Mouse (Mus musculus): Measurements from ENCODE around the gene Flywch2. TPM values are rescaled to one million over a fixed set of nuclear protein-coding genes. Genes with fewer than 3 reads are reported as not detected.

The Flywch2 gene
- total and polyA plus RNA-seq, 3 experiments: 0.62 to 6.2 TPM; not detected in 1

DNA sequence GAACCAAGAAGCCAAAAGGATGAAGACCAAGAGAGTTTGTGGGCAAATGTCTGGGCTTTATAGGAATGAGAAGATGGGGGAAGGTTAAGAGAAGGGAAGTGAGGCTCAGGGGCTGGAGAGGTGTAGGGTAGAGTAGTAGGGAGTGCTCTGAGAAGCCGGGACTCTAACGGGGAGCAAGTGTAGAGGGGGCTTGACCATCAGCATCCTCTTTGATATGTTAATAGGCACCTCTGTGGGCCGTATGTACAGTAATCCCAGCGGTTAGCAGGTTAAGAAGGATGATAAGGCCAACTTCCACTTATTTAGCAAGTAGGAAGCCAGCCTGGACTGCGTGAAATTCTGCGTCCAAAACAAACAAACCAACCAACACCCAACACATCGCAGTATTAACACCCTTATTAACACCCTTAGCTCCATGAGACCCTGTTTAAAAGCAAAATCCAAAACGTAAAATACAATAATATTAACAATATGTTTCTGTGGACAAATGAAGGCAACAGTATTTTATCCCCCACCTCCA lies 3.9 kb upstream of the Flywch2 start:
- H3K79me2 ChIP-seq (ENCODE audit: control insufficient read depth, insufficient read depth, low read length, poor library complexity): no peaks in the 10 kb centered on the region
- peaks cover 0 to 4% of the 10 kb centered on the region in 2 experiments; a peak in 2 of 4 replicates for H3K36me3 ChIP-seq (ENCODE audit: control insufficient read depth in 1 of 2, insufficient read depth in 2 of 2, low read length in 2 of 2)
- H3K4me3 ChIP-seq (ENCODE audit: control insufficient read depth in 1 of 2, insufficient read depth in 1 of 2, low read depth in 2 of 2, low read length in 2 of 2): no peak overlapping the region
- H3K27ac ChIP-seq (ENCODE audit: control insufficient read depth, low read depth, low read length): no peak overlapping the region
- no peaks in the 10 kb centered on the region for H3K9me3 ChIP-seq (replicated peaks; ENCODE audit: insufficient read depth, low read length)
- peaks cover 0 to 6% of the 10 kb centered on the region in 2 experiments; a peak in 2 of 4 replicates for H3K4me1 ChIP-seq (ENCODE audit: control insufficient read depth in 1 of 2, insufficient read depth in 2 of 2, low read length in 2 of 2)
- H3K27me3 ChIP-seq (ENCODE audit: control insufficient read depth in 1 of 2, insufficient read depth in 2 of 2, low read length in 2 of 2): peaks cover 0 to 2% of the 10 kb centered on the region in 2 experiments; a peak in 1 of 4 replicates
- TF ChIP-seq EP300 (IDR thresholded peaks at IDR 0.05; ENCODE audit: low read depth in 1 of 2, low read length in 2 of 2) (0 out of 4 replicates have a peak, but pooled peaks of 1 of the 2 experiments have one; percentile 25), TBP (IDR thresholded peaks at IDR 0.05; ENCODE audit: low read depth, low read length) (no peak), ELF1 (IDR thresholded peaks at IDR 0.05; ENCODE audit: low read depth, low read length) (no peak)
- no peak overlapping the region for H3K9ac ChIP-seq (ENCODE audit: control insufficient read depth, low read depth, low read length, poor library complexity, severe bottlenecking)
- DNase-seq (ENCODE audit: low read depth, low spot score): peak; percentile 38

DNA sequence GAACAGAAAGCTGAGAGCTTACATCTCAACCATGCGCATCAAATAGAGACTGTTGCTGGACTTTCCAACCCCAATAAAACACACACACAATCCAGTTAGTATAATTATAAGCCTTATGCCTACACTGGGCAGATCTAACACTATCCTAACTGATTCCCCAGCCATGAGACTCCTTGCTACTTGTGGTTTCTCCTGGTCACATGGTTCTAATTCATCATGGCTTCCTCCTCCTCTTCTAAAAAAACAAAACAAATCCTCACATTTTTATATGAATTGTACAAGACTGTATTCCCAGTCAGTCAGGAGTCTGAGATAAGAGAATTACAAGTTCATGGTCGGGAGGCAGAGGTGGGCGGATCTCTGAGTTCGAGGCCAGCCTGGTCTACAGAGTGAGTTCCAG lies 3.1 kb upstream of the Flywch2 start:
- peaks cover 0 to 6% of the 10 kb centered on the region in 2 experiments; a peak in 2 of 4 replicates for H3K4me1 ChIP-seq (ENCODE audit: control insufficient read depth in 1 of 2, insufficient read depth in 2 of 2, low read length in 2 of 2)
- H3K36me3 ChIP-seq (ENCODE audit: control insufficient read depth in 1 of 2, insufficient read depth in 2 of 2, low read length in 2 of 2): peaks cover 0 to 4% of the 10 kb centered on the region in 2 experiments; a peak in 2 of 4 replicates
- H3K27me3 ChIP-seq (ENCODE audit: control insufficient read depth in 1 of 2, insufficient read depth in 2 of 2, low read length in 2 of 2): peaks cover 0 to 2% of the 10 kb centered on the region in 2 experiments; a peak in 1 of 4 replicates
- H3K27ac ChIP-seq (ENCODE audit: control insufficient read depth, low read depth, low read length): no peak overlapping the region
- TF ChIP-seq RCOR1 (IDR thresholded peaks at IDR 0.05; ENCODE audit: low read depth, low read length): no peak
- no peak for TF ChIP-seq USF1 (IDR thresholded peaks at IDR 0.05; ENCODE audit: low read depth, low read length)
- no peak for TF ChIP-seq SMC3 (IDR thresholded peaks at IDR 0.05; ENCODE audit: low read depth, low read length)
- TF ChIP-seq EP300 (IDR thresholded peaks at IDR 0.05; ENCODE audit: low read depth in 1 of 2, low read length in 2 of 2): no peak
- TF ChIP-seq CTCF (IDR thresholded peaks at IDR 0.05 in 2 of 3, conservative IDR thresholded peaks at IDR 0.05 in 1 of 3; ENCODE audit: control insufficient read depth in 1 of 3, insufficient read depth in 1 of 3, low read depth in 2 of 3, low read length in 3 of 3, poor library complexity in 1 of 3, severe bottlenecking in 1 of 3): no peak
- no peak for TF ChIP-seq MYC (IDR thresholded peaks at IDR 0.05; ENCODE audit: low read depth, low read length)
- no peak for TF ChIP-seq ZMIZ1 (IDR thresholded peaks at IDR 0.05; ENCODE audit: low read depth, low read length)
- no peak for TF ChIP-seq MEF2A (IDR thresholded peaks at IDR 0.05; ENCODE audit: extremely low read depth, insufficient replicate concordance, low read depth, low read length, poor library complexity, severe bottlenecking)
- TF ChIP-seq TBP (IDR thresholded peaks at IDR 0.05; ENCODE audit: low read depth, low read length): no peak
- TF ChIP-seq TCF12 (IDR thresholded peaks at IDR 0.05; ENCODE audit: low read depth, low read length): no peak
- no peak for TF ChIP-seq HCFC1 (IDR thresholded peaks at IDR 0.05; ENCODE audit: low read depth, low read length)
- TF ChIP-seq POLR2AphosphoS2 (IDR thresholded peaks at IDR 0.05; ENCODE audit: low read length): no peak
- TF ChIP-seq SIN3A (IDR thresholded peaks at IDR 0.05; ENCODE audit: low read length): no peak
- no peak overlapping the region for H3K9ac ChIP-seq (ENCODE audit: control insufficient read depth, low read depth, low read length, poor library complexity, severe bottlenecking)
- no peak overlapping the region for H3K4me3 ChIP-seq (ENCODE audit: control insufficient read depth in 1 of 2, insufficient read depth in 1 of 2, low read depth in 2 of 2, low read length in 2 of 2)
- DNase-seq (ENCODE audit: low read depth, low spot score): no peak
- no peaks in the 10 kb centered on the region for H3K9me3 ChIP-seq (replicated peaks; ENCODE audit: insufficient read depth, low read length)
- no peaks in the 10 kb centered on the region for H3K79me2 ChIP-seq (ENCODE audit: control insufficient read depth, insufficient read depth, low read length, poor library complexity)

Measured in MEL (cell line).